Mouse (Mus musculus): ENCODE results near the gene Gm27021. TPM values are rescaled to one million over a fixed set of nuclear protein-coding genes. Genes with fewer than 3 reads are reported as not detected.

The Gm27021 gene
- polyA plus RNA-seq, 1 experiment from 2014 or later, result 2.7 TPM

- no peak overlapping the region for H3K27ac ChIP-seq
- H3K4me2 ChIP-seq, result no peak overlapping the region
- WGBS, result 85% methylated on average over 7 of the region's 7 CpGs
- no peak overlapping the region for H3K9ac ChIP-seq (replicated peaks)
- H3K9me3 ChIP-seq, result peaks cover 6% of the 10 kb centered on the region; the same call in 1 of the 2 replicates
- no peak overlapping the region for H3K4me3 ChIP-seq (replicated peaks)
- no peaks in the 10 kb centered on the region for H3K36me3 ChIP-seq
- H3K27me3 ChIP-seq, result peaks cover 18% of the 10 kb centered on the region
- H3K4me1 ChIP-seq (replicated peaks), result peaks cover 15% of the 10 kb centered on the region
- ATAC-seq (ENCODE audit: insufficient number of reproducible peaks, insufficient read depth, low FRiP score, low TSS enrichment, low read depth), result no peak
Measured at GRCm38 (mm10) chr8:120698426-120698825, 30.5 kb upstream of the Gm27021 start.

- no peak overlapping the region for H3K4me2 ChIP-seq
- peaks cover 6% of the 10 kb centered on the region; the same call in 1 of the 2 replicates for H3K9me3 ChIP-seq
- no peak for ATAC-seq (ENCODE audit: insufficient number of reproducible peaks, insufficient read depth, low FRiP score, low TSS enrichment, low read depth)
Measured at GRCm38 (mm10) chr8:120697979-120698272, 30.0 kb upstream of the Gm27021 start.

DNA sequence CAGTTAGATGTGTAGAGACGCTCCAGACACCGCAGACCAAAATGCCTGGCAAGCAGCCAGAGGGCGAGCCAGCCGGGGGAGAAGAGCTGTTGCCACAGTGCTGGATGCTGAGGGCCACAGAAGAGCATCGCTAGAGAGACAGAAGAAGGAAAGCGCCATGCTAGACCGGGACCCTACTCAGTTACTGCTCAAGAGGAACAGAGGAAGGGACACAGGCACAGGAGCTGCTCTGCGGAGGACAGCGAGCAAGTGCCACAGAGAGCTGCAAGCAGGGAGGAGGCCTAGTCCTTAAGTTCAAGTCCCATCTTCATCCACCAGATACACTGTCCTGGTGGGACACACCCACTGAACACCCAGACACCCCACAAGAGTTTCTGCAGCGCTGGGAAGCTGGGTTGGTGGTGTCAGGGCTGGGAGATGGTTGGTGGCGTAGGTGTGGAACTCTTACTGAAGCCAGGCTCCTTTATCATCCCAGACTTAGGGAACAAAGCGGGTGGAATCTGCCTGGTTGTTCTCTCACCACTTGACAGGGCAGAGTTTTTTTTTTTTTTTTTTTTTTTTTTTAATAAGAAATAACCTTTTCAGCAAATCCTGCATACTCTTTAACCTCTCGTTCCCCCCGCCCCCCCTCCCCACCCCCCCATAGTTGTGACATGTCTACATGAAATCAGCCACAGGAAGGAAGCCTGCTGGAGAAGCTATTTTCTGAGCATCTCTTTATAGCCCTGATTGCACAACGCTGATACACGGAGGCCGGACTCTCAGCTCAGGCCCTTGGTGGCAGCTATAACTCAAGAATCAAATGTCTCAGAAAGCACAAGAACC, 29.5 kb upstream of the Gm27021 start:
- H3K4me1 ChIP-seq (replicated peaks), result peaks cover 15% of the 10 kb centered on the region
- 79% methylated on average over 17 of the region's 17 CpGs for WGBS
- no peak for ATAC-seq (ENCODE audit: insufficient number of reproducible peaks, insufficient read depth, low FRiP score, low TSS enrichment, low read depth)
- H3K4me2 ChIP-seq, result no peak overlapping the region
- H3K9ac ChIP-seq (replicated peaks), result no peak overlapping the region
- H3K9me3 ChIP-seq, result peaks cover 6% of the 10 kb centered on the region; the same call in 1 of the 2 replicates
- no peak overlapping the region for H3K4me3 ChIP-seq (replicated peaks)
- H3K36me3 ChIP-seq, result no peaks in the 10 kb centered on the region
- no peak overlapping the region for H3K27ac ChIP-seq
- H3K27me3 ChIP-seq, result peaks cover 17% of the 10 kb centered on the region

More at GRCm38 (mm10) chr8:120697979-120698272, 30.0 kb upstream of the Gm27021 start:
- H3K9ac ChIP-seq (replicated peaks), result no peak overlapping the region
- H3K4me1 ChIP-seq (replicated peaks), result peaks cover 15% of the 10 kb centered on the region
- H3K4me3 ChIP-seq (replicated peaks), result no peak overlapping the region
- H3K27ac ChIP-seq, result no peak overlapping the region
- H3K27me3 ChIP-seq, result peaks cover 18% of the 10 kb centered on the region
- no peaks in the 10 kb centered on the region for H3K36me3 ChIP-seq

- H3K36me3 ChIP-seq, result no peaks in the 10 kb centered on the region
- H3K27ac ChIP-seq, result no peak overlapping the region
- H3K27me3 ChIP-seq, result peaks cover 9% of the 10 kb centered on the region
- 44% methylated on average over 13 of the region's 13 CpGs for WGBS
- ATAC-seq (ENCODE audit: insufficient number of reproducible peaks, insufficient read depth, low FRiP score, low TSS enrichment, low read depth), result no peak
- no peak overlapping the region for H3K9ac ChIP-seq (replicated peaks)
- H3K9me3 ChIP-seq, result peaks cover 6% of the 10 kb centered on the region; the same call in 1 of the 2 replicates
- peaks cover 10% of the 10 kb centered on the region; the same call in 1 of the 2 replicates for H3K4me1 ChIP-seq (replicated peaks)
- no peak overlapping the region for H3K4me2 ChIP-seq
- no peak overlapping the region for H3K4me3 ChIP-seq (replicated peaks)
Measured at GRCm38 (mm10) chr8:120696401-120697153, 28.7 kb upstream of the Gm27021 start.

DNA sequence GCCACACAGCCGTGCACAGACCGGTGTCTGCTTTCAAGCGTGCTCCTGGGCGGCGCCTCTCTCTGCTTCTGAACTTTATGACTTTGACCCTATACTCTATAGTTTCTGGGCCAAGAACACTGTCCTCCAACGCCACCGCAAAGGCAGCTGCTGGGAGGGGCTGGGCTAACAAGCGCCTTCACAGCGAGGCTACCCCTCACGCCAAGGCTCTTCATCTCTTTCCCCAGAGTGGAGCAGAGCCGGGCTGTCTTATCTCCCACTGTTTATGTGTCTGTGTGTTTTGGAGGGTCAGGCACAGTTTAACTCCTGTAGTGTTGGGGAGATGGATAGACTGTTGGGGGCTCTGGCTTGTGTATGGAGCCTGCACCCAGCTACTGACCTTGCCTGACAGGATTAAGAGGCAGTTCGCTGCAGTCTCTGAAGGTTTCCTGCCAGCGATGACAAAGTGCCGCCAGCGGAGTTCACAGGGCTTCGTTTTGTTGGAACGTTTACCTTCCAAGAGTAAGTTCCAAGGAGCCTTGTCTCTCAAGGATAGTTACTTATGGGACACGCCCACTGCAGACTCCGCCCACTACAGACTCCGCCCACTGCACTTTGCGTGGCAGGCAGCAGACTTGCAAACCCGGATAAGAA, 26.1 kb upstream of the Gm27021 start:
- Histone ChIP-seq H3K27me3 (0 out of 2 replicates have a peak, but pooled peaks cover 6% of the 10 kb centered on the region), H3K9ac (replicated peaks) (no peak overlapping the region), H3K9me3 (peaks cover 6% of the 10 kb centered on the region; the same call in 1 of the 2 replicates), H3K4me3 (replicated peaks) (no peak overlapping the region), H3K27ac (no peak overlapping the region), H3K36me3 (no peaks in the 10 kb centered on the region), H3K4me2 (no peak overlapping the region), H3K4me1 (replicated peaks) (peaks cover 9% of the 10 kb centered on the region; the same call in 1 of the 2 replicates)
- 20% methylated on average over 22 of the region's 22 CpGs for WGBS
- ATAC-seq (ENCODE audit: insufficient number of reproducible peaks, insufficient read depth, low FRiP score, low TSS enrichment, low read depth), result no peak

GRCm38 (mm10) chr8:120692934-120693333, 25.1 kb upstream of the Gm27021 start:
- 48% methylated on average over 4 of the region's 4 CpGs for WGBS
- Histone ChIP-seq H3K4me2 (no peak overlapping the region), H3K4me1 (replicated peaks) (peaks cover 9% of the 10 kb centered on the region; the same call in 1 of the 2 replicates), H3K27ac (no peak overlapping the region), H3K9me3 (peaks cover 2% of the 10 kb centered on the region; the same call in 1 of the 2 replicates), H3K36me3 (no peaks in the 10 kb centered on the region), H3K27me3 (peaks cover 14% of the 10 kb centered on the region; the same call in 1 of the 2 replicates), H3K4me3 (replicated peaks) (no peak overlapping the region), H3K9ac (replicated peaks) (no peak overlapping the region)
- no peak for ATAC-seq (ENCODE audit: insufficient number of reproducible peaks, insufficient read depth, low FRiP score, low TSS enrichment, low read depth)

- no peak for ATAC-seq (ENCODE audit: insufficient number of reproducible peaks, insufficient read depth, low FRiP score, low TSS enrichment, low read depth)
- H3K9ac ChIP-seq (replicated peaks), result no peak overlapping the region
- no peak overlapping the region for H3K4me2 ChIP-seq
- WGBS, result 87% methylated on average over 7 of the region's 7 CpGs
- H3K27me3 ChIP-seq, result peaks cover 9% of the 10 kb centered on the region; the same call in 1 of the 2 replicates
- no peaks in the 10 kb centered on the region for H3K9me3 ChIP-seq
- H3K36me3 ChIP-seq, result no peaks in the 10 kb centered on the region
- peaks cover 12% of the 10 kb centered on the region for H3K4me1 ChIP-seq (replicated peaks)
- no peak overlapping the region for H3K27ac ChIP-seq
- no peak overlapping the region for H3K4me3 ChIP-seq (replicated peaks)
Measured at GRCm38 (mm10) chr8:120688511-120688910, 20.6 kb upstream of the Gm27021 start.

DNA sequence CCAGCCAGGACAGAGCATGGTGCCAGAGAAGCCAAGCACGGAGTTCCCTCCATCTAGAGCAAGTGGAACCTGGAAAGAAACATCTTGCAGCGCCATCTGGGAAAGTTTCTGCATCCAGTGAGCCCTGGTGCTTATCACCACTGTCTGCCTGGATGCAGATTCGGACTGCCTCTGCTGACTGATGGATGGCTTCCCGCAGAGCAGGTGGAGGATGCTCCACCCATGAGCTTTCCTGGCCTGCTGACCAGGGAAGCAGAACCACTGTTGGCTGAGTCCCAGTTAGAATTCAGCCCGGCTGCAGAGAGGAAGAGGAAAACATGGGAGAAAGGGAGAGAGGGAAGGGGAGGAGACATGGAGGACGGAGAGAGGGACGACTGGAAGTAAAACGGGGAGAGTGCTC, 19.9 kb upstream of the Gm27021 start:
- Histone ChIP-seq H3K27ac (no peak overlapping the region), H3K4me2 (no peak overlapping the region), H3K9ac (replicated peaks) (no peak overlapping the region), H3K4me1 (replicated peaks) (peaks cover 12% of the 10 kb centered on the region), H3K27me3 (peaks cover 9% of the 10 kb centered on the region; the same call in 1 of the 2 replicates), H3K9me3 (no peaks in the 10 kb centered on the region), H3K4me3 (replicated peaks) (no peak overlapping the region), H3K36me3 (no peaks in the 10 kb centered on the region)
- no peak for ATAC-seq (ENCODE audit: insufficient number of reproducible peaks, insufficient read depth, low FRiP score, low TSS enrichment, low read depth)
- WGBS, result 76% methylated on average over 8 of the region's 8 CpGs

- no peak for ATAC-seq (ENCODE audit: insufficient number of reproducible peaks, insufficient read depth, low FRiP score, low TSS enrichment, low read depth)
- WGBS, result 80% methylated on average over 5 of the region's 5 CpGs
- H3K9me3 ChIP-seq, result no peaks in the 10 kb centered on the region
Measured at GRCm38 (mm10) chr8:120686576-120686975, 18.7 kb upstream of the Gm27021 start.

DNA sequence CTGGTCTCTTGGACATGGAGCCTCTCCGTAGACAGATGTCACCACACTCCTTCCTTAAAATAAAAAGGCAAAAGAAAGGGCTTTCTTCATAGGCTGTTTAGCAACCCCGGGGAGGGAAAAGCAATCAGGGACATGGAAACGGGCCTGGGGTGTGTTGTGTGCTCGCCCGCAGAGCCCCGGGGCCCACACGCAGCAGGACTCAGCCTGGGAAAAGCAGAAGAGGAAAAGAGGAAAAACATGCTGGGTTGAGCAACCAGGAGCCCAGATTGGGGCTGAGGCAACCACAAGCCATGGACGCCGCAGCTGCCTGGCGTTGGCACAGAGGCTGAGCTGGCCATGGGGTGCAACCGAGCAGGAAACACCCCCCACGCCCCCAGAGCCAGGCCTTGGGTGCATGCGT, 18.2 kb upstream of the Gm27021 start:
- no peaks in the 10 kb centered on the region for H3K9me3 ChIP-seq
- H3K4me2 ChIP-seq, result no peak overlapping the region
- H3K27ac ChIP-seq, result no peak overlapping the region
- peaks cover 9% of the 10 kb centered on the region; the same call in 1 of the 2 replicates for H3K27me3 ChIP-seq
- no peak overlapping the region for H3K9ac ChIP-seq (replicated peaks)
- ATAC-seq (ENCODE audit: insufficient number of reproducible peaks, insufficient read depth, low FRiP score, low TSS enrichment, low read depth), result no peak
- H3K4me1 ChIP-seq (replicated peaks), result peaks cover 12% of the 10 kb centered on the region
- no peaks in the 10 kb centered on the region for H3K36me3 ChIP-seq
- WGBS, result 80% methylated on average over 13 of the region's 13 CpGs
- H3K4me3 ChIP-seq (replicated peaks), result no peak overlapping the region

More at GRCm38 (mm10) chr8:120686576-120686975, 18.7 kb upstream of the Gm27021 start:
- Histone ChIP-seq H3K4me1 (replicated peaks) (peaks cover 12% of the 10 kb centered on the region), H3K4me3 (replicated peaks) (no peak overlapping the region), H3K27ac (no peak overlapping the region), H3K27me3 (peaks cover 9% of the 10 kb centered on the region; the same call in 1 of the 2 replicates), H3K9ac (replicated peaks) (no peak overlapping the region), H3K36me3 (no peaks in the 10 kb centered on the region), H3K4me2 (no peak overlapping the region)

DNA sequence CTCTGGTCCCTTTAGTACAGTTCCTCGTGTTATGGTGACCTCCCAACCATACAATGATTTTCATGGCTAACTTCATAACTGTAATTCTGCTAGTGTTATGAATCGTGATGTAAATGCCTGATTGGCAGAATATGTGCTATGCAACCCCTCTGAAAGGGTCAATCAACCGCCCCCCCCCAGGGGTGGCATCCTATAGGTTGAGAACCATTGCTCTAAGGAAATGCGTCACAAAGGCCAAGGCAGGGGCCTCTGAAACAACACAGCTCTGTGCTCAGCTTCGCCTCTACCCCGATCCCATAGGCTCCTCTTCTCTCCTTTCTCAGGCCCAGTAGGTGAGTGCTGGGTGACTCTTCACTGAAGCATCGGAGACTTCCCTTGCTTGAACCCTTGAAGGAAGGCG, 17.7 kb upstream of the Gm27021 start:
- 82% methylated on average over 8 of the region's 8 CpGs for WGBS
- ATAC-seq (ENCODE audit: insufficient number of reproducible peaks, insufficient read depth, low FRiP score, low TSS enrichment, low read depth), result no peak
- Histone ChIP-seq H3K4me1 (replicated peaks) (peaks cover 12% of the 10 kb centered on the region), H3K27me3 (peaks cover 9% of the 10 kb centered on the region; the same call in 1 of the 2 replicates), H3K27ac (peak overlapping the region; percentile 53; the same call in 1 of the 2 replicates), H3K4me2 (no peak overlapping the region), H3K4me3 (replicated peaks) (no peak overlapping the region), H3K9me3 (no peaks in the 10 kb centered on the region), H3K36me3 (no peaks in the 10 kb centered on the region), H3K9ac (replicated peaks) (no peak overlapping the region)
